Mouse (Mus musculus): Measurements from ENCODE around the gene Cit. TPM values are rescaled to one million over a fixed set of nuclear protein-coding genes. Genes with fewer than 3 reads are reported as not detected.

Gene Cit
- polyA plus RNA-seq, 1 experiment from 2014 or later = 22.8 TPM

GRCm38 (mm10) chr5:116004271-116004670, 159.2 kb downstream of the Cit start:
- 83% methylated on average over 10 of the region's 10 CpGs for WGBS
- Histone ChIP-seq H3K36me3 (no peaks in the 10 kb centered on the region), H3K27me3 (no peaks in the 10 kb centered on the region), H3K9ac (no peak overlapping the region), H3K9me3 (no peaks in the 10 kb centered on the region), H3K4me2 (no peak overlapping the region), H3K27ac (no peak overlapping the region), H3K4me3 (no peak overlapping the region), H3K4me1 (no peaks in the 10 kb centered on the region)
- no peak for ATAC-seq (ENCODE audit: insufficient number of reproducible peaks, low FRiP score, low TSS enrichment, low read depth)

- ATAC-seq (ENCODE audit: insufficient number of reproducible peaks, low FRiP score, low TSS enrichment, low read depth) = no peak
- Histone ChIP-seq H3K27me3 (no peaks in the 10 kb centered on the region), H3K4me3 (no peak overlapping the region), H3K4me1 (no peaks in the 10 kb centered on the region), H3K4me2 (no peak overlapping the region), H3K9me3 (no peaks in the 10 kb centered on the region), H3K9ac (no peak overlapping the region), H3K36me3 (no peaks in the 10 kb centered on the region), H3K27ac (no peak overlapping the region)
- WGBS = 66% methylated on average over 22 of the region's 22 CpGs
Observed at GRCm38 (mm10) chr5:116006324-116007099, 161.4 kb downstream of the Cit start.

- peaks cover 2% of the 10 kb centered on the region; the same call in 1 of the 2 replicates for H3K36me3 ChIP-seq
- no peak overlapping the region for H3K27ac ChIP-seq
- H3K4me1 ChIP-seq = no peaks in the 10 kb centered on the region
- no peaks in the 10 kb centered on the region for H3K9me3 ChIP-seq
- no peak overlapping the region for H3K9ac ChIP-seq
- ATAC-seq (ENCODE audit: insufficient number of reproducible peaks, low FRiP score, low TSS enrichment, low read depth) = no peak
- H3K27me3 ChIP-seq = no peaks in the 10 kb centered on the region
- 78% methylated on average over 13 of the region's 13 CpGs for WGBS
- H3K4me2 ChIP-seq = no peak overlapping the region
- no peak overlapping the region for H3K4me3 ChIP-seq
Observed at GRCm38 (mm10) chr5:116007723-116008122, 162.6 kb downstream of the Cit start.

GRCm38 (mm10) chr5:116009091-116009851, 164.2 kb downstream of the Cit start:
- no peak for ATAC-seq (ENCODE audit: insufficient number of reproducible peaks, low FRiP score, low TSS enrichment, low read depth)
- H3K9me3 ChIP-seq = no peaks in the 10 kb centered on the region
- no peak overlapping the region for H3K27ac ChIP-seq
- no peaks in the 10 kb centered on the region for H3K4me1 ChIP-seq
- no peak overlapping the region for H3K4me2 ChIP-seq
- H3K4me3 ChIP-seq = no peak overlapping the region
- no peaks in the 10 kb centered on the region for H3K27me3 ChIP-seq
- no peak overlapping the region for H3K9ac ChIP-seq
- H3K36me3 ChIP-seq = peaks cover 17% of the 10 kb centered on the region
- 65% methylated on average over 15 of the region's 15 CpGs for WGBS

GRCm38 (mm10) chr5:116009884-116010627, 165.0 kb downstream of the Cit start:
- Histone ChIP-seq H3K27ac (no peak overlapping the region), H3K27me3 (no peaks in the 10 kb centered on the region), H3K4me1 (no peaks in the 10 kb centered on the region), H3K36me3 (peaks cover 25% of the 10 kb centered on the region), H3K4me3 (no peak overlapping the region), H3K4me2 (no peak overlapping the region), H3K9me3 (no peaks in the 10 kb centered on the region), H3K9ac (no peak overlapping the region)
- 52% methylated on average over 2 of the region's 2 CpGs for WGBS
- ATAC-seq (ENCODE audit: insufficient number of reproducible peaks, low FRiP score, low TSS enrichment, low read depth) = no peak

- Histone ChIP-seq H3K4me2 (no peak overlapping the region), H3K27me3 (no peaks in the 10 kb centered on the region), H3K27ac (no peak overlapping the region), H3K9me3 (no peaks in the 10 kb centered on the region), H3K4me3 (no peak overlapping the region), H3K9ac (no peak overlapping the region), H3K4me1 (no peaks in the 10 kb centered on the region), H3K36me3 (peaks cover 41% of the 10 kb centered on the region)
- ATAC-seq (ENCODE audit: insufficient number of reproducible peaks, low FRiP score, low TSS enrichment, low read depth) = no peak
- WGBS = 91% methylated on average over 7 of the region's 7 CpGs
Observed at GRCm38 (mm10) chr5:116011700-116012099, 166.6 kb downstream of the Cit start.

GRCm38 (mm10) chr5:116012503-116012902, 167.4 kb downstream of the Cit start:
- WGBS = 90% methylated on average over 7 of the region's 7 CpGs
- ATAC-seq (ENCODE audit: insufficient number of reproducible peaks, low FRiP score, low TSS enrichment, low read depth) = no peak
- peaks cover 49% of the 10 kb centered on the region for H3K36me3 ChIP-seq

GRCm38 (mm10) chr5:116013821-116014220, 168.7 kb downstream of the Cit start:
- Histone ChIP-seq H3K4me2 (no peak overlapping the region), H3K4me3 (no peak overlapping the region), H3K27ac (no peak overlapping the region), H3K4me1 (no peaks in the 10 kb centered on the region), H3K27me3 (no peaks in the 10 kb centered on the region), H3K36me3 (peaks cover 62% of the 10 kb centered on the region), H3K9ac (no peak overlapping the region), H3K9me3 (no peaks in the 10 kb centered on the region)
- ATAC-seq (ENCODE audit: insufficient number of reproducible peaks, low FRiP score, low TSS enrichment, low read depth) = no peak
- WGBS = 84% methylated on average over 8 of the region's 8 CpGs

More at GRCm38 (mm10) chr5:116012503-116012902, 167.4 kb downstream of the Cit start:
- H3K9me3 ChIP-seq = no peaks in the 10 kb centered on the region
- H3K4me1 ChIP-seq = no peaks in the 10 kb centered on the region
- H3K27me3 ChIP-seq = no peaks in the 10 kb centered on the region
- no peak overlapping the region for H3K27ac ChIP-seq
- no peak overlapping the region for H3K9ac ChIP-seq
- no peak overlapping the region for H3K4me2 ChIP-seq
- no peak overlapping the region for H3K4me3 ChIP-seq

- Histone ChIP-seq H3K36me3 (peaks cover 66% of the 10 kb centered on the region), H3K4me3 (no peak overlapping the region), H3K9ac (no peak overlapping the region), H3K27ac (no peak overlapping the region), H3K4me1 (no peaks in the 10 kb centered on the region), H3K27me3 (no peaks in the 10 kb centered on the region), H3K9me3 (no peaks in the 10 kb centered on the region), H3K4me2 (no peak overlapping the region)
- 93% methylated on average over 11 of the region's 11 CpGs for WGBS
- no peak for ATAC-seq (ENCODE audit: insufficient number of reproducible peaks, low FRiP score, low TSS enrichment, low read depth)
Observed at GRCm38 (mm10) chr5:116014237-116014636, 169.2 kb downstream of the Cit start.

- no peak overlapping the region for H3K4me2 ChIP-seq
- no peak for ATAC-seq (ENCODE audit: insufficient number of reproducible peaks, low FRiP score, low TSS enrichment, low read depth)
- WGBS = 94% methylated on average over 5 of the region's 5 CpGs
Observed at GRCm38 (mm10) chr5:116016542-116016941, 171.5 kb downstream of the Cit start.

GRCm38 (mm10) chr5:116017391-116017790, 172.3 kb downstream of the Cit start:
- ATAC-seq (ENCODE audit: insufficient number of reproducible peaks, low FRiP score, low TSS enrichment, low read depth) = no peak
- no peaks in the 10 kb centered on the region for H3K9me3 ChIP-seq
- no peak overlapping the region for H3K9ac ChIP-seq
- no peak overlapping the region for H3K4me2 ChIP-seq
- H3K27ac ChIP-seq = no peak overlapping the region
- H3K4me1 ChIP-seq = 0 out of 2 replicates have a peak, but pooled peaks cover 2% of the 10 kb centered on the region
- no peaks in the 10 kb centered on the region for H3K27me3 ChIP-seq
- 91% methylated on average over 8 of the region's 8 CpGs for WGBS
- H3K4me3 ChIP-seq = no peak overlapping the region
- peaks cover 96% of the 10 kb centered on the region for H3K36me3 ChIP-seq

More at GRCm38 (mm10) chr5:116016542-116016941, 171.5 kb downstream of the Cit start:
- Histone ChIP-seq H3K27ac (no peak overlapping the region), H3K4me3 (no peak overlapping the region), H3K27me3 (no peaks in the 10 kb centered on the region), H3K9ac (no peak overlapping the region), H3K4me1 (no peaks in the 10 kb centered on the region), H3K36me3 (peaks cover 89% of the 10 kb centered on the region), H3K9me3 (no peaks in the 10 kb centered on the region)

Data from limb, embryonic 15.5 days (tissue).